Mouse (Mus musculus): ENCODE results near the gene Itpk1. TPM values are rescaled to one million over a fixed set of nuclear protein-coding genes. Genes with fewer than 3 reads are reported as not detected.

Gene Itpk1
- polyA plus RNA-seq, 1 experiment from 2014 or later, result 20.8 TPM

DNA sequence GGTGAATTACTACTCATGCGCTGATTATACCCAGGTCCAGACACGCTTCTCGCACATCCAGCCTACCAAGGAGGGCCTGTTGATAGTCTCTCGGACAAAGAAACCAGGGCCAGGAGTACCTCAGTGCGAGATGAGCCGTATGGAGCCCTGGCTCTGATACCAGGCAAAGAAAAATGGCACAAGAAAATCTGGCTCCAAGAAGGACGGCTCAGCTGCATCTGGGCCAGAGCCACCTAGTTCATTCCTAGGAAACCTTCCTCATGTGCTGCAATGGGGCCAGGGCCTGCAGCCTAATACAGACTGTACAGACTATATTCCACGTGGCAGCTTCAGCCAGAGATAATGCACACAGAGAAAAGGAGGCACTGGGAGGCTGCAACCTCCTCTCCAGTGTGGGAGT, 93.8 kb downstream of the Itpk1 start:
- Histone ChIP-seq H3K27ac (no peak overlapping the region), H3K9me3 (replicated peaks) (no peaks in the 10 kb centered on the region), H3K4me1 (peaks cover 14% of the 10 kb centered on the region), H3K4me2 (no peak overlapping the region), H3K36me3 (no peaks in the 10 kb centered on the region), H3K9ac (no peak overlapping the region), H3K4me3 (replicated peaks) (no peak overlapping the region), H3K27me3 (no peaks in the 10 kb centered on the region)
- no peak for ATAC-seq (replicated peaks; ENCODE audit: low FRiP score)
- WGBS, result 82% methylated on average over 8 of the region's 8 CpGs

DNA sequence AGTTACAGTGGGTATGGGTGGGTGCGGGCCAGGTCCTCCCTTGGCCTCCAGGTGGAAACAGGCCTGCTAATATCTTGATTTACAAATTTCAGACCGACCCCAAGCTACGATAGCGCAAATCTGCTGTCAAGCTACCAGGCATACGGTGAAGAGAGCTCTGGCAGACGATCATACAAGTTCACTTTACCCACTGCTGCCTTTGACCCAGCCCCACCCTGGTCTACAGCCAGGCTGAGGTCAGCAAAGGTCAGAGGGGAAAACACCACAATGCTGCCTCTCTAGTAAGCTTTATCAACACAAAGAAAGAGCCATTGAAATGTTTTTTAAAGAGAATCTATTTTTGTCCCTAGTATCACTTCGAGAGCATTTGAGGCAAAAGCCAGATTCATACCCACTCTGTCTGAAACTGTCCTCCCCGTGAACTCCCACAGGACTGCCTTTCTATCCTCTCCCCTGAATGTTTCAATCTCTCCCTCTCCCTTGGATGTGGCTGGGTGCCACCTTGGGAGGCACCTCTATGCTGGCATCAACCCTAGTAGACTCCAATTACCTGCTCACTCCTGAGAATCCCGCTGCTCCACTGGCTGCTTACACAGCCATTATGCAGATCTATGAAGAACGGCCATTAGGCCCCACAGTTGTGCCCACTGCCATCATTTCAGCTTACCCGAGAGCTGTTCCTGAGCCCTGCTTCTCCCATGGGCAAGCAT, 96.8 kb downstream of the Itpk1 start:
- no peak for ATAC-seq (replicated peaks; ENCODE audit: low FRiP score)
- Histone ChIP-seq H3K4me1 (peaks cover 14% of the 10 kb centered on the region), H3K4me2 (no peak overlapping the region), H3K9me3 (replicated peaks) (no peaks in the 10 kb centered on the region), H3K27me3 (no peaks in the 10 kb centered on the region), H3K9ac (no peak overlapping the region), H3K27ac (no peak overlapping the region), H3K4me3 (replicated peaks) (no peak overlapping the region), H3K36me3 (0 out of 2 replicates have a peak, but pooled peaks cover 5% of the 10 kb centered on the region)
- 79% methylated on average over 11 of the region's 11 CpGs for WGBS

DNA sequence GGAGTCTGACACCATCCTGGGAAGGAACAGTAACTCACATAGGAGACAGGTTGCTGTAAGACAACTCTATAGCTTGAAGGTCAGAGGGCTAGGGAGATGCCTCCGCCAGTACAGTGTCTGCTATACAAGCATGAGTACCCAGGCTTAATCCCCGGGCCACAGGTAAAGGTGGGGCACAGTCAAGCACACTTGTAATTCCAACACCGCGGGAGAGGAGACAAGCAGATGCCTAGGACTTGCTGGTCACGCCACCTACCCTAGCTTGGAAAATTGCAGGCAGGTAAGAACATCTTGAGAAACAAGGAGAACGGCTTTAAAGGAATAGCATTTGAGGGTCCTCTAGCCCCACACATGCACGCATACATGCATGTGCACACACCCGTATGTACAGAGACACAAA, 97.7 kb downstream of the Itpk1 start:
- ATAC-seq (replicated peaks; ENCODE audit: low FRiP score), result no peak
- Histone ChIP-seq H3K36me3 (0 out of 2 replicates have a peak, but pooled peaks cover 5% of the 10 kb centered on the region), H3K4me3 (replicated peaks) (no peak overlapping the region), H3K4me2 (no peak overlapping the region), H3K4me1 (peaks cover 18% of the 10 kb centered on the region), H3K9ac (no peak overlapping the region), H3K27ac (no peak overlapping the region), H3K27me3 (no peaks in the 10 kb centered on the region), H3K9me3 (replicated peaks) (no peaks in the 10 kb centered on the region)
- WGBS, result 81% methylated on average over 8 of the region's 8 CpGs

DNA sequence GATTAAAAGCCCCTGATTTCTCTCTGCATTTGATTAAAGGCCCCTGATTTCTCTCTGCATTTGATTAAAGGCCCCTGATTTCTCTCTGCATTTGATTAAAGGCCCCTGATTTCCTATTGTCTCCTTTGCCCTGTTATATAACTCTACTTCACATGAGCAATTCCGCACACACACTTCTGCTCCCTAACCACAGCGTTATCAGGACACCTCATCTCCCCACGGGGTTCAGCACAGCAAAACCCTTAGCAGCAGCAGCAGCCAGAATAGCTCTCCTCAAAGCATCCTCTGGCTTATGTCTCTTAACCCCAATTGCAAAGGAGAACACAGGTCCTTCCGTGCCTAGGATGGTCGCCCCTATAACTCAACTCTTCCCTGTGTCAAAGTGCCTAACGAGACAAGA, 99.1 kb downstream of the Itpk1 start:
- Histone ChIP-seq H3K36me3 (0 out of 2 replicates have a peak, but pooled peaks cover 5% of the 10 kb centered on the region), H3K27ac (no peak overlapping the region), H3K9me3 (replicated peaks) (no peaks in the 10 kb centered on the region), H3K4me2 (no peak overlapping the region), H3K4me1 (peaks cover 32% of the 10 kb centered on the region), H3K4me3 (replicated peaks) (no peak overlapping the region), H3K27me3 (no peaks in the 10 kb centered on the region), H3K9ac (no peak overlapping the region)
- 83% methylated on average over 6 of the region's 6 CpGs for WGBS
- no peak for ATAC-seq (replicated peaks; ENCODE audit: low FRiP score)

DNA sequence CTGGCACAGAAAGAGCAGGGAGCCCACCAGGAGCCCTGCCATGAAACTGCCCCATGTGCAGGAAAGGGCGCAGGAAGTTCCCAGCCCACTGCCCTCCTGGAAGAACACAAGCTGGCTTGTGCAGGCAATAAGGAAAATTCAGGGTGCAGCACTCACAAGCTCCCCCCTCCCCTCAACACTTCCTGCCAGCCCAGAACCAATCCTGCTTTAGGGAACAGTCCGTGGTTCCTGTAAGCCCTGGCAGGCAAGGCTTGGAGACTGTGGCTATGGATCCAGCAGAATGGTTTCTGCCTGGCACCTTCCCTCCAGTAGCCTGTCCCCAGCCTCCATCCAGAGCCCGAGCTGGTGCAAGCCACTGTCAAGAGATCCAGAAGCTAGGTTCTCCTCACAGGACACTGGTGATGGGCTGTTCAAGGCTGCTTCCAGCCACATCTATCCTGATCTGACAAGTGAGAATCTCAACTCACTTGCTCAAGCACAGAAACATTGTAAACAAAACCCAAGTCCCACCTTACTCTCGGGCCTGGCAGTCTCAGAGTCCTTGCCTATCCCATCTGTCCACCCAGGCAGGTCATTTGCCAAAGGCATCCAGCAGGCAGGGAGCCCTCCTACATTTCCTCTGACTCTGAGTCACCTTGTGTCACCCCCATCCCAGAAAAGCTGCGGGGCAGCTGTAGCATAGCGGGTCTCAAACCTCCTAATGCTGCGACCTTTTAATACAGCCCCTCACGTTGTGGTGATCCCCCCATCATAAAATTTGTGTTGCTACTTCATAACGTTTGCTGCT, 102.3 kb downstream of the Itpk1 start:
- H3K27ac ChIP-seq, result peak overlapping the region; percentile 39; the same call in 1 of the 2 replicates
- H3K27me3 ChIP-seq, result no peaks in the 10 kb centered on the region
- H3K9ac ChIP-seq, result no peak overlapping the region
- no peak overlapping the region for H3K4me2 ChIP-seq
- H3K4me1 ChIP-seq, result peaks cover 45% of the 10 kb centered on the region
- 70% methylated on average over 9 of the region's 9 CpGs for WGBS
- 0 out of 2 replicates have a peak, but pooled peaks cover 9% of the 10 kb centered on the region for H3K36me3 ChIP-seq
- H3K9me3 ChIP-seq (replicated peaks), result no peaks in the 10 kb centered on the region
- ATAC-seq (replicated peaks; ENCODE audit: low FRiP score), result no peak
- H3K4me3 ChIP-seq (replicated peaks), result no peak overlapping the region

DNA sequence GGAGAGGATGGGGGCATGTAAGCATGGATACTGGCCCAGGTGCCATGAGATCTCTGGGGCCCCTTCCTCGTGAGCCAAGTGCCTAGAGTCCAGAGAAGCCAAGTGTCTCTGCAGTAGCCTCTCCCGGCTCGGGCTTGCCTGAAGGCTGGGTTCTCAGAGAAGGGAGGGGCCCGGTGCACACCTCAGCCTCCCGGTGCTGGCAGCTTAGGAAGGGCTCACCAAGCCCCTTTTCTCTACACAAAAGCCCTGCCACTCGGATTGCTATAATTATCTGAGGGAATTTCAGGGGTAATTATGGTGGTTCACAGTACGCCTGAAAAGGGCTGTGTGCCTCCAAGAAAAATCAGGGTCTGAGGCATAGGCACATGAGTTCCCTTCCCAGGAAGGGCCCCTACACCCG, 102.9 kb downstream of the Itpk1 start:
- Histone ChIP-seq H3K27me3 (no peaks in the 10 kb centered on the region), H3K27ac (peak overlapping the region; percentile 39; the same call in 1 of the 2 replicates), H3K4me3 (replicated peaks) (no peak overlapping the region), H3K9me3 (replicated peaks) (no peaks in the 10 kb centered on the region), H3K9ac (no peak overlapping the region), H3K36me3 (0 out of 2 replicates have a peak, but pooled peaks cover 9% of the 10 kb centered on the region), H3K4me1 (peaks cover 51% of the 10 kb centered on the region), H3K4me2 (no peak overlapping the region)
- 38% methylated on average over 8 of the region's 8 CpGs for WGBS
- no peak for ATAC-seq (replicated peaks; ENCODE audit: low FRiP score)

DNA sequence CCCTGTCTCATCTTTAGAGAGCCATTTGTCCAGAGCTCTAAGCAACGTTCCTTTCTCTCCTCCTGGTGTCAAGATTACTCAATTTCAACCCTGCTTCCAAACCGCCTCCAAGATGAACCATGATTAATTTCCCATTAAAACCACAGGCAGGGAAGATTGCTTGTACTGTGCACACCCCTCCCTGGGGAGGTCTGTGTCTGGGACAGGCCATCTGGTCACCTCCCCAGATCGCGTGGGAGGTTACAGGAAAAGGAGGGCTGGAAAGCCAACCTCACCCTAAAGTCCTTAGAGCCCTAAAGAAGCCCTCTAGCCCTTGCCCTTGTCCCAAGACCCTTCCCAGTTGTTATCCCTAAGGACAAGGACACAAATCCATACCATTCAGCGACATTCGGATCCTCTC, 104.4 kb downstream of the Itpk1 start:
- ATAC-seq (replicated peaks; ENCODE audit: low FRiP score), result peak; percentile 1; the same call in 1 of the 2 replicates
- 0 out of 2 replicates have a peak overlapping the region, but pooled peaks have one; percentile 84 for H3K27ac ChIP-seq
- 30% methylated on average over 6 of the region's 6 CpGs for WGBS
- no peak overlapping the region for H3K9ac ChIP-seq
- no peak overlapping the region for H3K4me3 ChIP-seq (replicated peaks)
- H3K4me2 ChIP-seq, result no peak overlapping the region
- H3K4me1 ChIP-seq, result peaks cover 62% of the 10 kb centered on the region
- H3K27me3 ChIP-seq, result no peaks in the 10 kb centered on the region
- H3K36me3 ChIP-seq, result 0 out of 2 replicates have a peak, but pooled peaks cover 9% of the 10 kb centered on the region
- H3K9me3 ChIP-seq (replicated peaks), result no peaks in the 10 kb centered on the region

DNA sequence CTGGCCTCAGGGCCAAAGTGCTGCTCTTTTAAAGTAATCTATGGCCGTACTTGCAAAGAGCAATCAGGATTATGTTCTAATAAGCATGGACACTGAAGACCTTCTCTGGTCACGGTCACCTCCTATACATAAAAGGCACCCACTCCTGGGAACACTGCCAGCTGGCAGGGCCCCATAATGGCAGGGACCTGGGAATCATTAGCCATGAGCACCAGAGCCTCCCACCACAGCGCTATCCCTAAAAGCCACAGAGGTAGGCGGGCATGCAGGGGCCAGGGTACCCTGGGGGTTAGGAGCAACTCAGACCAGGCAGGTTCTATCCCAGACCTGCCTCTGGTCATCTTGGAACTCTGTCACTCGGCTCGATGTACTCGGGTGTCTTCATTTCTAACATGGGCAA, 104.9 kb downstream of the Itpk1 start:
- Histone ChIP-seq H3K4me3 (replicated peaks) (no peak overlapping the region), H3K9ac (no peak overlapping the region)
- ATAC-seq (replicated peaks; ENCODE audit: low FRiP score), result peak; percentile 42

DNA sequence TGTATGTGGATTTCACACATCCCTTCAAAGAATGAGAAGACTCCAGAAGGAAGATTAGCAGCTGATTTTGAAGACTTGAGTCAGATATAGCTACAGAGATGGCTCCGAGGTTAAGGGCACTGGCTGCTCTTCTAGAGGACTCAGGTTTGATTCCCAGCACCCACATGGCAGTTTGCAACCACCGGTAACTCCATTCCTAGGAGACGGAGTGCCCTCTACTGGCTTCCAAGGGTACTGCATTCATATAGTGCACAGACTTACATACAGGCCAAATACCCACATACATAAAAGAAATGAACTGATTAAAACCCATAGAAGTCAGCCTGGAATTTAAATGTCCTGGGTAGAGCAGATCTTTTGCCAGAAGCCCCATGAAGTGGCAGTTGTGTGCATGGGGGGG, 106.2 kb downstream of the Itpk1 start:
- Histone ChIP-seq H3K4me1 (peaks cover 80% of the 10 kb centered on the region), H3K4me2 (no peak overlapping the region), H3K27me3 (no peaks in the 10 kb centered on the region), H3K9ac (no peak overlapping the region), H3K9me3 (replicated peaks) (no peaks in the 10 kb centered on the region), H3K27ac (peak overlapping the region; percentile 66; the same call in 1 of the 2 replicates), H3K36me3 (0 out of 2 replicates have a peak, but pooled peaks cover 4% of the 10 kb centered on the region), H3K4me3 (replicated peaks) (no peak overlapping the region)
- no peak for ATAC-seq (replicated peaks; ENCODE audit: low FRiP score)
- WGBS, result 96% methylated on average over 3 of the region's 3 CpGs

More for the DNA sequence above, 104.9 kb downstream of the Itpk1 start:
- Histone ChIP-seq H3K27ac (peak overlapping the region; percentile 84), H3K4me2 (0 out of 2 replicates have a peak overlapping the region, but pooled peaks have one; percentile 3), H3K36me3 (0 out of 2 replicates have a peak, but pooled peaks cover 9% of the 10 kb centered on the region), H3K4me1 (peaks cover 67% of the 10 kb centered on the region), H3K9me3 (replicated peaks) (no peaks in the 10 kb centered on the region), H3K27me3 (no peaks in the 10 kb centered on the region)
- WGBS, result 58% methylated on average over 7 of the region's 7 CpGs

DNA sequence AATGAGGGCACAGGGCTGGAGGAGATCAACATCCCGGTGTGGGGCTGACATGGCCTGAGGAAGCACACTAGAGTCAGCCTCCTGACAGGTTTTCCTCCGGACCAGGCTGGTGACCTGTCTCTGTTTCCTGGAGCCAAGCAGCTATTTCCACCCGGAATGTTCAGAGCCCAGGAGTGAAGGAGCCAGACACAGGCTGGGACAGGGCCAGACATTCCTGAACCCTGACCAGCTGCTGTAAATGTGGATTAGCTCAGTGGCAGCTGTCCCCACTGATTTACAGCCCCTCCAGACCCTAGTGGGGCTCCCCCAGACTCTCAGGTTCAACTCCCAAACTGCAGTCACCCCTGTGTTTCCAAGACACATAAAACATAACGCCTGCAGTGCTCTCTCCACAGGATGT, 107.3 kb downstream of the Itpk1 start:
- H3K36me3 ChIP-seq, result 0 out of 2 replicates have a peak, but pooled peaks cover 4% of the 10 kb centered on the region
- peak overlapping the region; percentile 66 for H3K27ac ChIP-seq
- no peak overlapping the region for H3K9ac ChIP-seq
- WGBS, result 17% methylated on average over 4 of the region's 4 CpGs
- peaks cover 85% of the 10 kb centered on the region for H3K4me1 ChIP-seq
- no peaks in the 10 kb centered on the region for H3K27me3 ChIP-seq
- no peaks in the 10 kb centered on the region for H3K9me3 ChIP-seq (replicated peaks)
- no peak overlapping the region for H3K4me2 ChIP-seq
- no peak overlapping the region for H3K4me3 ChIP-seq (replicated peaks)
- ATAC-seq (replicated peaks; ENCODE audit: low FRiP score), result peak; percentile 67

DNA sequence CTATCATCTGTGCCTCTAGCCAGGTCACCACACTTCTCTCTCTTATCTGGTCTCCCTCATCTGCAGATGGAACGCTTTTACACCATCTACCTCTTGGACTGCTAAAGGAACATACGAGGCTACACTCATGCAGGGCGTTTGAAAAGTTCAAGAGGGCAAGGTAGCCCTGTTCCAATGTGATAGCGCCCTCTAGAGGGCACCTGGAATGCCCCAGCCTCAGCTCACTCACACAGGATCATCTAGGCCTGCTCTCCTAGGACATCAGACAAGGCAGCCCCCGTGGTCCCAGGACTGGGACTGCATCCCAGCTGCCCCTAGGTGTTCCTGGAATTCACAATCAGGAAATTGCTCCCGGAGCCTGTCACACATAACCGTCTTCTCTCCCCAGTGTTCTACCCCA, 108.3 kb downstream of the Itpk1 start:
- Histone ChIP-seq H3K27ac (no peak overlapping the region), H3K27me3 (no peaks in the 10 kb centered on the region), H3K36me3 (0 out of 2 replicates have a peak, but pooled peaks cover 4% of the 10 kb centered on the region), H3K9me3 (replicated peaks) (no peaks in the 10 kb centered on the region), H3K4me2 (no peak overlapping the region), H3K4me3 (replicated peaks) (no peak overlapping the region), H3K9ac (no peak overlapping the region), H3K4me1 (peaks cover 77% of the 10 kb centered on the region)
- no peak for ATAC-seq (replicated peaks; ENCODE audit: low FRiP score)
- WGBS, result 74% methylated on average over 7 of the region's 7 CpGs

DNA sequence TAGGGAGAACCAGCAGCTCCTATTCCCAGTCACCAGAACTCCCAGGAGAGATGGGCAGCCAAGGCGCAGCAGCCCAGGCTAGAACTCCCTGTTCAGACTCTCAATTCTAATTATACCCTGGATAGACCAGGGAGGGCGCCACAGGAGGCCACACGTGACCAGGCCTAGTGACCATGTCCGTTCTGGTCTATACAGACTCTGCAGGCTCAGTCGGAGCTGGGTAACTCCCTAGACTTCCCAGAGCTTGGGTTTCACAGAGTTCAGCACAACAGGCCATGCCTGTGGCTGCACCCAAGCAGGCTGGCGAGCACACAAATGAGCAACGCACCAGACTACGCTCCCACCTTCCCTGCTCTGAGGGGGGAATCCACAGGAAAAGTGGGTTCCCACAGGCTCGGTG, 110.1 kb downstream of the Itpk1 start:
- peak; percentile 64 for ATAC-seq (replicated peaks; ENCODE audit: low FRiP score)
- no peak overlapping the region for H3K9ac ChIP-seq
- H3K36me3 ChIP-seq, result 0 out of 2 replicates have a peak, but pooled peaks cover 4% of the 10 kb centered on the region
- H3K9me3 ChIP-seq (replicated peaks), result no peaks in the 10 kb centered on the region
- H3K27ac ChIP-seq, result peak overlapping the region; percentile 66
- H3K4me1 ChIP-seq, result peaks cover 74% of the 10 kb centered on the region
- no peak overlapping the region for H3K4me3 ChIP-seq (replicated peaks)
- H3K27me3 ChIP-seq, result no peaks in the 10 kb centered on the region
- no peak overlapping the region for H3K4me2 ChIP-seq
- WGBS, result 46% methylated on average over 9 of the region's 9 CpGs
